Mouse (Mus musculus) hindbrain, postnatal 0 days (tissue): ENCODE results near the gene Gm4792. TPM values are rescaled to one million over a fixed set of nuclear protein-coding genes. Genes with fewer than 3 reads are reported as not detected.
A peak's percentile ranks its signal among the peaks of the same experiment; 100 is the strongest.

Experiments used
- ATAC-seq: fragments of 200-750 bp; cut with Nextera tagmentation; 2 replicates; pipeline ENCODE4 v1.8.0; 2017; ENCODE audit warnings: mild to moderate bottlenecking, moderate TSS enrichment, moderate library complexity
- DNase-seq: peaks from one replicate; pipeline ENCODE4 v3.0.0-alpha.2; 2015; ENCODE audit warnings: low spot score
- H3K27ac ChIP-seq: fragments of 300-500 bp; sonication (generic); 2 replicates; pipeline ENCODE4 v1.5.1; 2014; ENCODE audit warnings: mild to moderate bottlenecking
- H3K27me3 ChIP-seq: fragments of 300-500 bp; sonication (generic); 2 replicates; pipeline ENCODE4 v1.6.1; 2014; ENCODE audit warnings: low read length, mixed read lengths; ENCODE audit not compliant: insufficient read depth
- H3K36me3 ChIP-seq: fragments of 300-500 bp; sonication (generic); 2 replicates; pipeline ENCODE4 v1.6.1; 2014; ENCODE audit warnings: low read length, mixed read lengths; ENCODE audit not compliant: insufficient read depth
- H3K4me1 ChIP-seq: fragments of 300-500 bp; sonication (generic); 2 replicates; pipeline ENCODE4 v1.6.1; 2014; ENCODE audit warnings: antibody characterized with exemption, low read length, mixed read lengths; ENCODE audit not compliant: insufficient read depth
- H3K4me2 ChIP-seq: fragments of 300-500 bp; sonication (generic); 2 replicates; pipeline ENCODE4 v1.6.1; 2014; ENCODE audit warnings: low read depth, mild to moderate bottlenecking, low read length, moderate library complexity, mixed read lengths
- H3K4me3 ChIP-seq: fragments of 300-500 bp; sonication (generic); 2 replicates; pipeline ENCODE4 v1.5.1; 2014; ENCODE audit warnings: low read length
- H3K9ac ChIP-seq: fragments of 300-500 bp; sonication (generic); replicated peaks from 2 replicates; pipeline ENCODE4 v1.6.1; 2014; ENCODE audit warnings: mild to moderate bottlenecking, low read length, moderate library complexity, mixed read lengths
- H3K9me3 ChIP-seq: fragments of 300-500 bp; sonication (generic); 2 replicates; pipeline ENCODE4 v1.6.1; 2016; ENCODE audit warnings: low read length, mixed read lengths
- CTCF ChIP-seq: IDR thresholded peaks from 2 replicates; pipeline ENCODE4 v1.5.1; 2016; ENCODE audit warnings: antibody characterized with exemption, control low read depth, low read depth
- WGBS: fragments of 180-500 bp; shearing (Covaris S2); extraction: QIAGEN DNeasy Blood & Tissue Kit; methylation state at CpG from one replicate; pipeline ENCODE4 v1.1.7; 2014; 5-methylcytosine and 5-hydroxymethylcytosine counted together
- polyA plus RNA-seq: library from polyadenylated mRNA; unstranded; fragments of >200 nt; fragmentation: Nextera tagmentation; extraction: Ambion mirVana; gene quantifications from 2 replicates; pipeline ENCODE4 v1.2.1, GENCODE M21; 2015
- total RNA-seq: library from RNA; depleted of rRNA; stranded (reverse); fragments of >200 nt; gene quantifications from 2 replicates; pipeline ENCODE4 v1.2.3, GENCODE M21; 2014

Gene Gm4792
- total and polyA plus RNA-seq, 2 experiments from 2014 or later: 1.0 to 1.2 TPM

- Histone ChIP-seq H3K36me3 (no peaks in the 10 kb centered on the region), H3K4me1 (no peaks in the 10 kb centered on the region), H3K9me3 (no peaks in the 10 kb centered on the region), H3K4me2 (no peak overlapping the region), H3K27me3 (no peaks in the 10 kb centered on the region), H3K4me3 (no peak overlapping the region), H3K9ac (no peak overlapping the region), H3K27ac (no peak overlapping the region)
- WGBS: 85% methylated on average over 7 of the region's 7 CpGs
- no peak for TF ChIP-seq CTCF
- no peak for DNase-seq
- no peak for ATAC-seq
Observed at GRCm38 (mm10) chr10:94343581-94343980, 45.1 kb upstream of the Gm4792 start.

DNA sequence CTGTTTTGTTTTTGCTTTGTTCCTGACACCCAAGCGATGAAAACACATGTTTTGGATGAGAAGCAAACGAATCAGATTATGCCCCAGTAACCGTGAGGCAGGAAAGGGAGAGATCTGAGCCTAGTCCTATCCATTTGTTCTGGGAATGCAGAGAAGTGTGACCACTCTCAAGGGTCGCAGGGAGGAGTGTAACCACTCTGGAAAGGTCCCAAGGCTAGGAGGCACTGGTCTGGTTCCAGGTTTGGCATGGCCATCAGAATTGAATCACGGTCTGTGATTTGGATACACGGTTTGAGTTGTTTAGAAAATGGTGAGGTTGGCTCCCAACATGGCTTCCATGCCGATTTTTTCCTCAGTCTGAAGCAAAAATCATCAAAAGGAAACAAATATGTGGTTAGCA lies 43.8 kb upstream of the Gm4792 start:
- Histone ChIP-seq H3K27me3 (no peaks in the 10 kb centered on the region), H3K9me3 (no peaks in the 10 kb centered on the region), H3K27ac (peak overlapping the region; percentile 3; the same call in 1 of the 2 replicates), H3K4me2 (no peak overlapping the region), H3K36me3 (no peaks in the 10 kb centered on the region), H3K4me3 (no peak overlapping the region), H3K4me1 (no peaks in the 10 kb centered on the region), H3K9ac (no peak overlapping the region)
- DNase-seq: no peak
- no peak for TF ChIP-seq CTCF
- 56% methylated on average over 7 of the region's 7 CpGs for WGBS
- ATAC-seq: no peak

- Histone ChIP-seq H3K4me2 (0 out of 2 replicates have a peak overlapping the region, but pooled peaks have one; percentile 16), H3K27ac (0 out of 2 replicates have a peak overlapping the region, but pooled peaks have one; percentile 3), H3K4me1 (no peaks in the 10 kb centered on the region), H3K27me3 (no peaks in the 10 kb centered on the region), H3K9me3 (no peaks in the 10 kb centered on the region), H3K9ac (no peak overlapping the region), H3K4me3 (no peak overlapping the region), H3K36me3 (no peaks in the 10 kb centered on the region)
- ATAC-seq (no peak), DNase-seq (no peak)
- no peak for TF ChIP-seq CTCF
- 70% methylated on average over 17 of the region's 17 CpGs for WGBS
Observed at GRCm38 (mm10) chr10:94341501-94341900, 43.0 kb upstream of the Gm4792 start.

GRCm38 (mm10) chr10:94336071-94336470 lies 37.6 kb upstream of the Gm4792 start:
- no peaks in the 10 kb centered on the region for H3K9me3 ChIP-seq
- H3K4me2 ChIP-seq: no peak overlapping the region
- H3K9ac ChIP-seq: no peak overlapping the region
- no peak overlapping the region for H3K27ac ChIP-seq
- TF ChIP-seq CTCF: no peak
- no peak overlapping the region for H3K4me3 ChIP-seq
- no peak for ATAC-seq
- H3K27me3 ChIP-seq: no peaks in the 10 kb centered on the region
- no peaks in the 10 kb centered on the region for H3K4me1 ChIP-seq
- H3K36me3 ChIP-seq: no peaks in the 10 kb centered on the region
- 95% methylated on average over 6 of the region's 6 CpGs for WGBS
- no peak for DNase-seq

- DNase-seq (no peak), ATAC-seq (no peak)
- 78% methylated on average over 10 of the region's 10 CpGs for WGBS
- no peak for TF ChIP-seq CTCF
- Histone ChIP-seq H3K27ac (no peak overlapping the region), H3K4me1 (no peaks in the 10 kb centered on the region), H3K36me3 (no peaks in the 10 kb centered on the region), H3K9ac (no peak overlapping the region), H3K27me3 (no peaks in the 10 kb centered on the region), H3K4me3 (no peak overlapping the region), H3K9me3 (no peaks in the 10 kb centered on the region), H3K4me2 (no peak overlapping the region)
Observed at GRCm38 (mm10) chr10:94335047-94335446, 36.5 kb upstream of the Gm4792 start.

- H3K4me1 ChIP-seq: no peaks in the 10 kb centered on the region
- ATAC-seq (no peak), DNase-seq (no peak)
- H3K9me3 ChIP-seq: no peaks in the 10 kb centered on the region
- no peak overlapping the region for H3K9ac ChIP-seq
- no peak overlapping the region for H3K27ac ChIP-seq
- no peak overlapping the region for H3K4me2 ChIP-seq
- H3K4me3 ChIP-seq: no peak overlapping the region
- 90% methylated on average over 8 of the region's 8 CpGs for WGBS
- H3K27me3 ChIP-seq: no peaks in the 10 kb centered on the region
- no peaks in the 10 kb centered on the region for H3K36me3 ChIP-seq
- TF ChIP-seq CTCF: no peak
Observed at GRCm38 (mm10) chr10:94333328-94333727, 34.8 kb upstream of the Gm4792 start.

DNA sequence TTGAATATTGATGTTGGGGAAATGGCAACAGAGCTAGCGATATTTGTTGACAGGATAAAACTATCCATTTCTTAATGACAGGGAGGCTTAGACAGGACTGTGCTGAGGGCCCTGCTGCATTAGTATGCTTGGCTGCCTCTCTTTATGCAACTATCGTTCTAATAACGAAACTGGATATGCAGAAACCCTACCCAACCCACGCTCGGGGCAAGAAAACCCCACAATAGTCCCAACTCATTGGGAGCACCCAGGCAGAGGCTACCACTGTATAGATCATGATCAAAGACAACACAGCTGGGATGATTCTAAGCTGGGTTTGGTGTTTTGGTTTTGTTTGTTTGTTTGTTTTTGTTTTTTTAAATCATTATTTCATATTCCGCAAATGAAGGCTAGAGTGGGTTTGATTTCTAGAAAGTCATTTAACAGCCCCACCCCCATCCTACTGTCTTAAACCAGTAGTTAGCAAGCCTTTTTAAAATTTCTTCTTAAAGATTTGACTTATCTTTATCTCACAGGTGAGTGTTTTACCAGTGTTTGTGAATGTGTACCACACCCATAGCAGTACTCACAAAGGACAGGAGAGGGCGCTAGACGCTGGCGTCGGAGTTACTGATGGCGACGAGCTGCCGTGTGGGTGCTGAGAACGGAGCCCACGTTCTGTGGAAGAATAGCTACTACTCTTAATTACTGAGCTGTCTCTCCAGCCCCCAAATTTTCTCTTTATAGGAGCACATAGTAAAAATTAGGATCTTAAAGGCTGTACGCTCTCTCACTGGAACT lies 34.0 kb upstream of the Gm4792 start:
- Histone ChIP-seq H3K36me3 (no peaks in the 10 kb centered on the region), H3K4me1 (no peaks in the 10 kb centered on the region), H3K9ac (no peak overlapping the region), H3K4me2 (no peak overlapping the region), H3K27me3 (no peaks in the 10 kb centered on the region), H3K9me3 (no peaks in the 10 kb centered on the region), H3K4me3 (no peak overlapping the region), H3K27ac (no peak overlapping the region)
- WGBS: 79% methylated on average over 16 of the region's 16 CpGs
- TF ChIP-seq CTCF: peak; percentile 25; the same call in 1 of the 2 replicates
- peak; percentile 32; the same call in 1 of the 2 replicates for ATAC-seq
- DNase-seq: no peak
